Comparison of ENCODE assay signal across 8 mouse cellular contexts in genomic region chr2:84715562-84716361, GRCm38 (mm10). TPM values are rescaled to one million over a fixed set of nuclear protein-coding genes. Genes with fewer than 3 reads are reported as not detected.
DNase-seq lines count a peak whose midpoint lies in the region; ATAC-seq lines count a peak whose summit lies in the region.

No protein-coding gene starts in this region.

- H3K4me2 ChIP-seq in hindbrain, embryonic 13.5 days = peak overlapping the region; percentile 79

- ATAC-seq in hindbrain, embryonic 13.5 days (ENCODE audit: low FRiP score) = peak; percentile 96

- under 1% methylated on average over 33 of the region's 33 CpGs for WGBS in hindbrain, embryonic 13.5 days

- H3K27ac ChIP-seq in hindbrain, embryonic 13.5 days = peak overlapping the region; percentile 93

- peak overlapping the region; percentile 96 for H3K9ac ChIP-seq in hindbrain, embryonic 13.5 days

- H3K27me3 ChIP-seq in hindbrain, embryonic 13.5 days = no peaks in the 10 kb centered on the region

- peak; percentile 96 for DNase-seq in MN1 (ENCODE audit: low spot score)
- peak; percentile 68 for DNase-seq in cerebellum, adult 11 months
- DNase-seq in forelimb bud, embryonic 11.5 days (ENCODE audit: low read depth, low spot score) = peak; percentile 97
- peak; percentile 69 to 73 for DNase-seq in layer of hippocampus, postnatal 36 days
- peak; percentile 61 for DNase-seq in lung, postnatal 14 days
- peak; percentile 90 for DNase-seq in retina, postnatal 7 days (ENCODE audit: low read depth, low spot score)
- DNase-seq in urinary bladder, postnatal 14 days (ENCODE audit: low spot score) = peak; percentile 82

- H3K9me3 ChIP-seq in hindbrain, embryonic 13.5 days = no peaks in the 10 kb centered on the region

- H3K4me1 ChIP-seq in hindbrain, embryonic 13.5 days (replicated peaks) = peaks cover 27% of the 10 kb centered on the region

- peak overlapping the region; percentile 95 for H3K4me3 ChIP-seq in hindbrain, embryonic 13.5 days

- H3K36me3 ChIP-seq in hindbrain, embryonic 13.5 days = peaks cover 3% of the 10 kb centered on the region

RNA-seq across cellular contexts. Expression of gene Zdhhc5, which starts 0.8 kb away (rescaled TPM):
- polyA plus RNA-seq in hindbrain, embryonic 13.5 days (2015; fragmentation: Nextera tagmentation; extraction: Ambion mirVana) = 17.2 and 18.5 TPM in 2 replicates
- 10 to 100 TPM; 37.1 to 38.9 TPM for total RNA-seq in layer of hippocampus, postnatal 36 days (2021)

RNA-seq across cellular contexts. Expression of gene Clp1, which starts 11.4 kb away (rescaled TPM):
- 26.7 and 28.6 TPM in 2 replicates for polyA plus RNA-seq in hindbrain, embryonic 13.5 days (2015; fragmentation: Nextera tagmentation; extraction: Ambion mirVana)
- total RNA-seq in layer of hippocampus, postnatal 36 days (2021) = 1 to 10 TPM; 8.7 to 10.0 TPM

RNA-seq across cellular contexts. Expression of gene Ypel4, which starts 18.1 kb away (rescaled TPM):
- 22.2 and 25.4 TPM in 2 replicates for polyA plus RNA-seq in hindbrain, embryonic 13.5 days (2015; fragmentation: Nextera tagmentation; extraction: Ambion mirVana)
- 10 to 100 TPM; 79.7 to 82.7 TPM for total RNA-seq in layer of hippocampus, postnatal 36 days (2021)

RNA-seq across cellular contexts. Expression of gene Gm19426, which starts 27.7 kb away (rescaled TPM):
- polyA plus RNA-seq in hindbrain, embryonic 13.5 days (2015; fragmentation: Nextera tagmentation; extraction: Ambion mirVana) = 5.2 and 7.0 TPM in 2 replicates
- 1 to 10 TPM; 2.8 to 3.4 TPM for total RNA-seq in layer of hippocampus, postnatal 36 days (2021)

RNA-seq across cellular contexts. Expression of gene Tmx2, which starts 36.8 kb away (rescaled TPM):
- 256 and 260 TPM in 2 replicates for polyA plus RNA-seq in hindbrain, embryonic 13.5 days (2015; fragmentation: Nextera tagmentation; extraction: Ambion mirVana)
- total RNA-seq in layer of hippocampus, postnatal 36 days (2021) = 100 to 1,000 TPM; 225 to 252 TPM

Comparison
In these comparisons a context has a peak if more than half of its experiments do, and no peak if none do; other contexts are left out.
1. Peak in every context shown above with its lines: DNase-seq, ATAC-seq, H3K4me3 ChIP-seq and H3K27ac ChIP-seq.